Mouse (Mus musculus) gastrocnemius, postnatal 14 days (tissue): ENCODE measurements at regions not wholly inside any gene's neighbourhood (a gene's known extent, or its start where the extent isn't known, plus 50 kb on each side); places are given as distances from the start of the nearest gene placed in this dataset.
A peak's percentile ranks its signal among the peaks of the same experiment; 100 is the strongest.

Source experiments
- DNase-seq: peaks from one replicate; pipeline ENCODE4 v3.0.0; 2021; ENCODE audit warnings: mixed read lengths
- intact Hi-C: fragments of 180-260 bp; cut with DNase I; formaldehyde crosslinking; loops from one replicate; pipeline ENCODE4 v1.15.1; 2025; ENCODE audit warnings: low total_unique reads

- intact Hi-C loops, result no loop called here
Measured at GRCm38 (mm10) chr7:145048481-145048877, 108.8 kb upstream of the Ccnd1 start.

DNA sequence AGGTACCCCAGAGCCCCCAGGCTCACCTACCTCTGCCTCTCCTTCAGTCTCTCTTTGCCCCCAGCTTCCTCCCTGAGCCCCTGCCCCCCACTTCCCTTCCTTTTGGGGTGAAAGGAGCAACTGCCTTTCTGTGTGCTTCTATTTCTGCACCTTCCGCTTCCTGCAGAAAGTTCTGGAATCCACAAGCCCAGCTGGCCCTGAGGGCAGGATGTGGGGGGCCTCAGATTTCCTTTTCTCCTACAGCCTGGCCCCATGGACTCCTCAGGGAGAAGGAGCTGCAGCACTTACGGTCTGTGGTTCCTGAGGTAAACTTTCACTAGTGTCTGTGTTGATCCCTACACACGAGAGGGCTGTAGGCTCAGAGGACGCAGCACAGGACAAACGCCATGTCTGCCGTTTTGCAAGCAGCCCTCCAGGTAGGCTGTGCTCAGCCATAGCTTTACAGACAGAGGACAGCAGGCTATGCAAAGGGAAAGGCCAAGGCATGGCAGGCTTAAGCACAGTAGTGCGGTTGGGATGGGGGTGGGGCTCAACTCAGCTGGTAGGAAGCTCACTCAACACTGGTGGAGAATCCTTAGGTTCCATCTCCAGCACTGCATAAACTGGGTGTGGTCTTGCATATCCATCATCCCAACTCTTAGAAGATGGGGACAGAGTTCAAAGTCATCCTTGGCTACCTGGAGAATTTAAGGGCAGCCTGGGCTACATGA lies 108.2 kb upstream of the Ccnd1 start:
- DNase-seq, result no peak
- intact Hi-C loops, result no loop called here

More at GRCm38 (mm10) chr7:145048481-145048877, 108.8 kb upstream of the Ccnd1 start:
- DNase-seq, result no peak

GRCm38 (mm10) chr7:145045230-145045629 lies 105.5 kb upstream of the Ccnd1 start:
- intact Hi-C loops, result no loop called here
- DNase-seq, result no peak

GRCm38 (mm10) chr7:145043455-145044149 lies 103.9 kb upstream of the Ccnd1 start:
- no peak for DNase-seq
- intact Hi-C loops, result no loop called here

GRCm38 (mm10) chr7:145040871-145041270 lies 101.1 kb upstream of the Ccnd1 start:
- intact Hi-C loops, result no loop called here
- DNase-seq, result no peak

- intact Hi-C loops, result no loop called here
- DNase-seq, result no peak
Measured at GRCm38 (mm10) chr7:145034385-145034784, 94.7 kb upstream of the Ccnd1 start.

DNA sequence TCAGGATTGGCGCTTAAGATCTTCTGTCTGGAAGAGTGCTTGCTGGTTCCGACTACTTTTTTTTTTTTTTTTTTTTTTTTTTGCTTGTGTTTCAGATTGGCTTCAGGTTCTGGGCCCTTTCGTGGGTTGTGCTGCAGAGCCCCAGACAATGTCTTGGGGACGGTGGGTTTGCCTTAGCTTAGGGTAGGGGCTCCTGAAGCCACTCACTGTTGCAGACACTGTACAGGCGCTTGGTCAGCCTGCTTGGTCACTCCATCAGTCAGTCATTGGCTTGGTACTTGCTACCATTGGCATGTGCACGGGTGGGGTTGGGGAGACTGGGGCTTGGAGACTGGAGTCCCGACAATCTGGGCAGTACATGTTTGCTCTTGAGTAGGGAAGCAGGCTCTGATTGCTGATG lies 91.5 kb upstream of the Ccnd1 start:
- intact Hi-C loops, result no loop called here
- no peak for DNase-seq

DNA sequence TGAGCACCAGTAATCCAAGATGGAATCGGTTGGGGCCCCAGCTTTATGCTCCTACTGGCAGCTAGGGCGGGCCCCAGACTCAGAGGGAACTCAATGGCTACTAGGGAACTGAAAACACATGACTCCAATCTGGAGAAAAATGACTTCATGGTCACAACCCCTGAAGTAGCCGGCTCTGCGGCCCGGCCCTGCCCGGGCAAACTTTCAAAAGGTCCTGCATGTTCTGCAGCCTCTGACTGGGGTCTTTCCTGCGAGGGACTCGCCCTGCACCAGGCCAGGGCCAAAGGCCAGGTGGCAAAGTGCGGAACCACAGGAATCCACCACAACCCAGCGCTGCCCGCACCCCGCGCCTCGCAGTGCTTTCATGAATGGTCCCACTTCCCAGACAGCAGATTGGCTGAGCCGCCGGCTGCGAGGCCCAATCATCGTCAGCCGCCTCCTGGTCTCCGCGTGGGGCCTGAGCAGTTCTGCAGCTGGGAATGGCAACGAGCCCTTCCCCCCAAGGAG lies 91.0 kb upstream of the Ccnd1 start:
- intact Hi-C loops, result no loop called here

DNA sequence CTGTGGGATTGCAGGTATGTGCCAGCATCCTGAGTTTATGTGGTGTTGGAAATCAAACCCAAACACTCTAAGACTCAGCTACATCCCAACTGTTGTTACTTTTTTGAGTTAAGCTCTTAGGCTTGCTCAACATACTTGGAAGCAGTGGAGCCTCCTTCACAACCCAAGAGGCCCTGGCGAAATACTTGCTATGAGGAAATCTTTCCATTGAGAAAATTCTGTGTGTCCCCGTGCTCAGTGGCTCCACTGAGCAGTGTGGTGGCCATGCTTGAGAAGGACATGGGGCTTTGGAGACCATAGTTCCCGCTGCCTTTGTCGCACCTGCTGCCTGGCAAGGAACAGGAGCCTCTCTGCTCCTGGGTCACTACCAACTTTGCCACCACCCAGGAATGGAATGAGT lies 89.9 kb upstream of the Ccnd1 start:
- intact Hi-C loops, result no loop called here
- DNase-seq, result no peak

More for the DNA sequence above, 91.0 kb upstream of the Ccnd1 start:
- peak; percentile 84 for DNase-seq

GRCm38 (mm10) chr7:145029124-145029523 lies 89.4 kb upstream of the Ccnd1 start:
- intact Hi-C loops, result no loop called here
- no peak for DNase-seq

GRCm38 (mm10) chr7:145027061-145027460 lies 87.3 kb upstream of the Ccnd1 start:
- no peak for DNase-seq
- intact Hi-C loops, result no loop called here

- no peak for DNase-seq
- intact Hi-C loops, result no loop called here
Measured at GRCm38 (mm10) chr7:145026014-145026285, 86.2 kb upstream of the Ccnd1 start.

DNA sequence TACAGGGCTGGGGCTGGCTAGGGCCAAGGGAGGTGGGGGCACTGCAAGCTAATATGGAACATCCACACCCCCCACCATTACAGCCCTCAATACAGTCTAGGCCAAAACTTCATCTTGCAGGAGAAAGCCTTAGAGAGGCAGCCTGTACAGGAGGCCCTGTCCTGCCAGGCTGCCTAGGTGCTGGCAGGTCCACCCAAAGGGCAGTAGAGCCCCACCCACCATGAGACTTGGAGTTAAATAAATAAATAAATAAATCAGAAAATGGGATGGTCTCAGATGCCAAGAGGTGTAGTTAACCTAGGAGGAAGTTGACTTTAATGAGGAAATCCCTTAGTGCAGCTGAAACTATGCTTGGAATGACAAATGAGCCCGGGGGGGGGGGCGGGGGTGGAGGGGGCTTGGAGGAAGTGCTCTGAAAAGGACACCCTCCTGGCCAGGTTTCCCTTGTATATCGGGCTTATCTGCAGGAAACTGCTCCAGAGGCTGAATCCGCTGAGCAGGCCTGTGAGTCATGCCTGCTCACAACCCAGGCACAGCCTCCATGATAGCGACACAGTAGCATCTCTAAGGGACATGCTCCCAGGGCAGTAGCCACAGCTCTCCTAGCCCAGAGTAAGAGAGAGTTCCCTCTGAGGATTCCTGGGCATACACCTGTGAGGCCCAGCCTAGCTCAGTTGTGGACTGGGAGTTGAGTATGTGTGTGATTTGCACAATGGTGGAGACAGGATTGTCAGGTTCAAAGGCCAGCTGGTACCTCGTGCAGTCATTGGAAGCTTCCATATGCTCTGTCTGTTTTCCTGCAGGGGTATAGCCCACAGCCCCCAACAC lies 85.7 kb upstream of the Ccnd1 start:
- no peak for DNase-seq
- intact Hi-C loops, result no loop called here

- intact Hi-C loops, result no loop called here
Measured at GRCm38 (mm10) chr7:145024651-145025050, 84.9 kb upstream of the Ccnd1 start.

DNA sequence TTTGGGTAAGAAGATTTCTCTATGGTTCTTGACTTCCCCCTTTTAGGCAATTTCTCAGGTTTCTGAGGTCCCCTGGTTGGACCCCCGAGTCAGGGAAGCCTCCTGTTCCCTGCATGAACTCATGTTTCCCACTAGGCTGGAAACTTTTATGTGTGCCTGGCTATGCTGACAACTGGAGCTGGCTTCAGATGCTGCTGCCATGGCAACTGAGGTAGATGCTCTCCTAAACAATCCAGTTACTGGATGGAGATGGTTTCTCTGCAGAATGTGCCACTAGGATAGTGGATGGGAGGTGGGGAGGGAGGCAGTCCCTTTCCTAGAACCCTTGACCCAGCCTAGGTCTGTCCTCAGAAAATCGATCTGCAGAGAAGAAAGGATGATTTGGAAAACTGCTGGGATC lies 79.4 kb upstream of the Ccnd1 start:
- intact Hi-C loops, result no loop called here
- no peak for DNase-seq

More at GRCm38 (mm10) chr7:145024651-145025050, 84.9 kb upstream of the Ccnd1 start:
- DNase-seq, result no peak

DNA sequence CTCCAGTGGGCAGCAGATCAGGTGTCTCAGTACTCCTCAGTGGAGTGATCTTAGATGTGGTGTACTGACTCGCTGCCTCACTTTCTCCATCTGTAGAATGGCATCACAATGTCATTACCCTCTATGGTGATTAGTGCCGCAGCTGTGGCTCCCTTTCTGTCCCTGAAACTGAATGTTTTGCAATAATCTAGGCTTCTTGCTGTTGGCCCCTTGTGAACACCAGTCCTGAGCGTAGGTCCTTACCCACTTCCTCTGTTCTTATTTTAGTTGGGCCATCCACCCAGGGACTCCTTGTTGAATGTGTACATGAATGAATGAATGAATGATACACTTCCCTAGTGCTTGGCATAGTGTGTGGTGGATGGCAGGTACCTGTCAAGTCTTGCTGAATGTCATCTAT lies 78.4 kb upstream of the Ccnd1 start:
- DNase-seq, result no peak
- intact Hi-C loops, result no loop called here

DNA sequence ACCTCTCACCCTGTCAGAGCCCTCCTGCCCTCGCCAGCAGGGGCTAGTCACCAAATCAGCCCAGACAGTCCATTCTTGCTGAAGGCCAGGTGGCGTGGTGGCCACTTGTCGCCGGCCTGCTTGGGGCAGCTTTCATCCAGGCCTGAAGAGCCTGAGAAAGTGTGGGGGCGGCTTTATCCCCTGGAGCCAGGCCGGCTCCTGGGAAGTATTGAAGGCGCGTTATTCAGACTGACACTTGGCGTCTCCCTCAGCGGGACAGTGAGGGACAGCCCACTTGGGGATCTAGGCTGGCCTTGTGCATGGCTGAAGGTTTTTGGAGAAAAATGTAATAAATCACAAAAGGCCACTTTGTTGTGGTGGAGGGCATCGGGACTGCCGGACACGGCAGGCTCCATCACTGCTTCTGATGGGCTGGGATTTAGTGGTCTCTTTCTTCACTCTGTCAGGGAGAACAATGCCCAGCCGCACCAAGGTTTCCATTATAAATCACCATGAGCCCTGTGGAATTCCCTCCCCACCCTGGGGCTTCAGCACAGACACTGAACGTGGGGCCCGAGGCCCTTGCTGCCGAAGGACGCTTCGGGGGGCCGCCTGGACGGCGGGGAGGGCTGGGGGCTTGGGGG lies 75.8 kb upstream of the Ccnd1 start:
- intact Hi-C loops, result no loop called here

GRCm38 (mm10) chr7:145010757-145011156 lies 71.0 kb upstream of the Ccnd1 start:
- intact Hi-C loops, result no loop called here

More for the DNA sequence above, 75.8 kb upstream of the Ccnd1 start:
- no peak for DNase-seq

GRCm38 (mm10) chr7:145010004-145010403 lies 70.3 kb upstream of the Ccnd1 start:
- DNase-seq, result no peak
- intact Hi-C loops, result no loop called here

More at GRCm38 (mm10) chr7:145010757-145011156, 71.0 kb upstream of the Ccnd1 start:
- DNase-seq, result no peak
